ENCODE assay signal across 16 mouse cellular contexts in the genomic region with DNA sequence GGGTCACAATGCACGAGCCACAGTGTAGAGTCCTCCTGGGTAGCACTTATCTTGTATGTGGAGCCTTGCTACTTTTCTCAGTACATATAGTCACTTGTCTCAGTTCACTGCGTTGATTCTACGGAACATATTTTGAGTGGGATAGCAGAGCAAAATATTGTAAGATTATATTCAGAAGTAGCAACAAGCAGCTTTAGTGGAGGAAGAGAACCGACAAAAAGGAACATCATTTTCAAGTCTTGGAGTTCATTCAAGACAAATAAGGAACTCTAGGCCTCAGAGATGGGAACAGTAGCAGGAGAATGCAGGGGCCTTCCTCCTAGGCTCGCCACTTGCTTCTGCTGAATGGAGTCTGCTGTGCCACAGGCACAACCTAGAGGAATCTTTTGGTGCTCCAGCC. TPM values are rescaled to one million over a fixed set of nuclear protein-coding genes. Genes with fewer than 3 reads are reported as not detected.
"Had no signal": no experiment of that assay in that cellular context is flagged by ENCODE, and none has a peak within 500 bp of the region (broad histone marks: within the 10 kb centered on the region; RNA-seq: fewer than 3 reads in every experiment).

No protein-coding gene starts in this region.

- DNase-seq: kidney, adult 18-20 months; kidney, adult 9 months; kidney, postnatal 14 days; kidney, postnatal 4 days; left cerebral cortex, postnatal 4 days; lung, adult 2 months; lung, postnatal 14 days; lung, postnatal 4 days; midbrain, embryonic 14.5 days; spleen, adult 18-20 months; thymus, adult 18-20 months; thymus, postnatal 36 days had no signal

- ATAC-seq: intestine, embryonic 16.5 days; liver, embryonic 12.5 days had no signal

RNA-seq across cellular contexts. Expression of a gene that starts 10.4 kb away (rescaled TPM):
- total RNA-seq: megakaryocyte progenitor cell, adult 5-6 weeks; megakaryocyte-erythroid progenitor cell, adult 5-6 weeks had no signal
